Mouse (Mus musculus) bone marrow, adult 2 months (tissue): ENCODE data around the gene Wnk4.

Source experiments
- CTCF ChIP-seq: fragments of 200-500 bp; IDR thresholded peaks from 2 replicates; pipeline ENCODE4 v1.5.1; 2011; ENCODE audit warnings: low read length, control low read depth; ENCODE audit not compliant: control insufficient read depth, insufficient read depth
- POLR2A ChIP-seq: fragments of 200-500 bp; IDR thresholded peaks from 2 replicates; pipeline ENCODE4 v1.6.1; 2011; ENCODE audit warnings: low read depth, mild to moderate bottlenecking, control low read depth, low read length, borderline replicate concordance; ENCODE audit not compliant: control insufficient read depth

- TF ChIP-seq CTCF = no peak
- TF ChIP-seq POLR2A = peak; percentile 35; the same call in 1 of the 2 replicates
These were observed at the start of gene Wnk4 for GRCm38 (mm10) chr11:101259948-101260825.
